Mouse (Mus musculus): ENCODE measurements around the gene Mybpc2. TPM values are rescaled to one million over a fixed set of nuclear protein-coding genes. Genes with fewer than 3 reads are reported as not detected.

Gene Mybpc2
- polyA plus RNA-seq, 1 experiment from 2014 or later, result 0.06 TPM

- H3K9ac ChIP-seq, result no peak overlapping the region
- no peak overlapping the region for H3K4me3 ChIP-seq
- H3K9me3 ChIP-seq, result no peaks in the 10 kb centered on the region
- H3K4me2 ChIP-seq (replicated peaks), result no peak overlapping the region
- H3K27me3 ChIP-seq, result peaks cover 46% of the 10 kb centered on the region
- ATAC-seq (ENCODE audit: insufficient number of reproducible peaks, insufficient read depth, low FRiP score, low TSS enrichment), result no peak
- 0 out of 2 replicates have a peak, but pooled peaks cover 7% of the 10 kb centered on the region for H3K36me3 ChIP-seq
- WGBS, result 53% methylated on average over 9 of the region's 9 CpGs
- peaks cover 20% of the 10 kb centered on the region for H3K4me1 ChIP-seq
- H3K27ac ChIP-seq, result 0 out of 2 replicates have a peak overlapping the region, but pooled peaks have one; percentile 23
Measured at GRCm38 (mm10) chr7:44472961-44473646, 51.4 kb downstream of the Mybpc2 start.

GRCm38 (mm10) chr7:44472558-44472885 is 51.9 kb downstream of the Mybpc2 start:
- H3K36me3 ChIP-seq, result 0 out of 2 replicates have a peak, but pooled peaks cover 7% of the 10 kb centered on the region
- peaks cover 40% of the 10 kb centered on the region for H3K27me3 ChIP-seq
- 17% methylated on average over 1 of the region's 1 CpGs for WGBS
- no peak overlapping the region for H3K9ac ChIP-seq
- H3K4me3 ChIP-seq, result no peak overlapping the region
- no peak overlapping the region for H3K27ac ChIP-seq
- H3K9me3 ChIP-seq, result no peaks in the 10 kb centered on the region
- ATAC-seq (ENCODE audit: insufficient number of reproducible peaks, insufficient read depth, low FRiP score, low TSS enrichment), result no peak
- H3K4me2 ChIP-seq (replicated peaks), result no peak overlapping the region
- H3K4me1 ChIP-seq, result peaks cover 20% of the 10 kb centered on the region

- Histone ChIP-seq H3K27me3 (peaks cover 35% of the 10 kb centered on the region), H3K36me3 (0 out of 2 replicates have a peak, but pooled peaks cover 7% of the 10 kb centered on the region), H3K27ac (0 out of 2 replicates have a peak overlapping the region, but pooled peaks have one; percentile 9), H3K9me3 (no peaks in the 10 kb centered on the region), H3K9ac (no peak overlapping the region), H3K4me3 (no peak overlapping the region), H3K4me1 (peaks cover 20% of the 10 kb centered on the region), H3K4me2 (replicated peaks) (no peak overlapping the region)
- ATAC-seq (ENCODE audit: insufficient number of reproducible peaks, insufficient read depth, low FRiP score, low TSS enrichment), result no peak
- WGBS, result 35% methylated on average over 6 of the region's 6 CpGs
Measured at GRCm38 (mm10) chr7:44471880-44472557, 52.4 kb downstream of the Mybpc2 start.

- H3K4me1 ChIP-seq, result peaks cover 20% of the 10 kb centered on the region
- ATAC-seq (ENCODE audit: insufficient number of reproducible peaks, insufficient read depth, low FRiP score, low TSS enrichment), result no peak
- no peaks in the 10 kb centered on the region for H3K9me3 ChIP-seq
Measured at GRCm38 (mm10) chr7:44470696-44471612, 53.5 kb downstream of the Mybpc2 start.

GRCm38 (mm10) chr7:44469677-44470675 is 54.5 kb downstream of the Mybpc2 start:
- ATAC-seq (ENCODE audit: insufficient number of reproducible peaks, insufficient read depth, low FRiP score, low TSS enrichment), result no peak
- 90% methylated on average over 16 of the region's 16 CpGs for WGBS
- Histone ChIP-seq H3K9ac (peak overlapping the region; percentile 20; the same call in 1 of the 2 replicates), H3K9me3 (no peaks in the 10 kb centered on the region), H3K4me1 (peaks cover 20% of the 10 kb centered on the region), H3K36me3 (0 out of 2 replicates have a peak, but pooled peaks cover 7% of the 10 kb centered on the region), H3K27me3 (peaks cover 15% of the 10 kb centered on the region), H3K4me3 (no peak overlapping the region), H3K4me2 (replicated peaks) (no peak overlapping the region), H3K27ac (no peak overlapping the region)

More at GRCm38 (mm10) chr7:44470696-44471612, 53.5 kb downstream of the Mybpc2 start:
- no peak overlapping the region for H3K4me3 ChIP-seq
- no peak overlapping the region for H3K9ac ChIP-seq
- no peak overlapping the region for H3K4me2 ChIP-seq (replicated peaks)
- peaks cover 25% of the 10 kb centered on the region for H3K27me3 ChIP-seq
- WGBS, result 83% methylated on average over 16 of the region's 16 CpGs
- H3K36me3 ChIP-seq, result 0 out of 2 replicates have a peak, but pooled peaks cover 7% of the 10 kb centered on the region
- H3K27ac ChIP-seq, result no peak overlapping the region

GRCm38 (mm10) chr7:44468644-44469285 is 55.7 kb downstream of the Mybpc2 start:
- ATAC-seq (ENCODE audit: insufficient number of reproducible peaks, insufficient read depth, low FRiP score, low TSS enrichment), result no peak
- peaks cover 13% of the 10 kb centered on the region for H3K27me3 ChIP-seq
- 0 out of 2 replicates have a peak overlapping the region, but pooled peaks have one; percentile 41 for H3K27ac ChIP-seq
- peak overlapping the region; percentile 71 for H3K4me2 ChIP-seq (replicated peaks)
- no peaks in the 10 kb centered on the region for H3K9me3 ChIP-seq
- H3K4me1 ChIP-seq, result peaks cover 11% of the 10 kb centered on the region
- H3K4me3 ChIP-seq, result peak overlapping the region; percentile 64
- WGBS, result 69% methylated on average over 15 of the region's 15 CpGs
- H3K9ac ChIP-seq, result peak overlapping the region; percentile 65
- H3K36me3 ChIP-seq, result 0 out of 2 replicates have a peak, but pooled peaks cover 7% of the 10 kb centered on the region

- Histone ChIP-seq H3K4me1 (peaks cover 11% of the 10 kb centered on the region), H3K4me3 (peak within 1 kb of the TSS; percentile 64), H3K27ac (peak within 1 kb of the TSS; percentile 61), H3K9me3 (no peaks in the 10 kb centered on the region), H3K27me3 (peaks cover 16% of the 10 kb centered on the region), H3K4me2 (replicated peaks) (peak within 1 kb of the TSS; percentile 71), H3K36me3 (0 out of 2 replicates have a peak, but pooled peaks cover 7% of the 10 kb centered on the region), H3K9ac (peak within 1 kb of the TSS; percentile 65)
- ATAC-seq (ENCODE audit: insufficient number of reproducible peaks, insufficient read depth, low FRiP score, low TSS enrichment), result peak; percentile 94
- under 1% methylated on average over 42 of the region's 42 CpGs for WGBS
Measured at GRCm38 (mm10) chr7:44467811-44468411, 56.5 kb downstream of the Mybpc2 start, which contains the start of gene Josd2. Gene Josd2 (plus strand): TSS chr7:44467980.

GRCm38 (mm10) chr7:44466888-44467311 is 57.6 kb downstream of the Mybpc2 start:
- H3K9ac ChIP-seq, result no peak overlapping the region
- H3K4me2 ChIP-seq (replicated peaks), result no peak overlapping the region
- 0 out of 2 replicates have a peak overlapping the region, but pooled peaks have one; percentile 64 for H3K4me3 ChIP-seq
- 87% methylated on average over 14 of the region's 16 CpGs for WGBS
- H3K36me3 ChIP-seq, result peaks cover 16% of the 10 kb centered on the region; the same call in 1 of the 2 replicates
- ATAC-seq (ENCODE audit: insufficient number of reproducible peaks, insufficient read depth, low FRiP score, low TSS enrichment), result no peak
- H3K9me3 ChIP-seq, result no peaks in the 10 kb centered on the region
- H3K27ac ChIP-seq, result no peak overlapping the region
- H3K4me1 ChIP-seq, result peaks cover 16% of the 10 kb centered on the region
- peaks cover 26% of the 10 kb centered on the region for H3K27me3 ChIP-seq

- WGBS, result 77% methylated on average over 10 of the region's 10 CpGs
Measured at GRCm38 (mm10) chr7:44466006-44466887, 58.2 kb downstream of the Mybpc2 start.

More at GRCm38 (mm10) chr7:44466006-44466887, 58.2 kb downstream of the Mybpc2 start:
- no peak overlapping the region for H3K27ac ChIP-seq
- peaks cover 33% of the 10 kb centered on the region for H3K27me3 ChIP-seq
- ATAC-seq (ENCODE audit: insufficient number of reproducible peaks, insufficient read depth, low FRiP score, low TSS enrichment), result no peak
- peaks cover 16% of the 10 kb centered on the region for H3K4me1 ChIP-seq
- H3K9ac ChIP-seq, result no peak overlapping the region
- no peak overlapping the region for H3K4me3 ChIP-seq
- peaks cover 22% of the 10 kb centered on the region for H3K36me3 ChIP-seq
- H3K9me3 ChIP-seq, result no peaks in the 10 kb centered on the region
- H3K4me2 ChIP-seq (replicated peaks), result no peak overlapping the region

Measured in embryonic facial prominence, embryonic 12.5 days (tissue).